Mouse (Mus musculus): ENCODE data around the gene Smpd2.

- TF ChIP-seq CTCF (IDR thresholded peaks at IDR 0.05 in 2 of 3, conservative IDR thresholded peaks at IDR 0.05 in 1 of 3; ENCODE audit: control insufficient read depth in 1 of 3, insufficient read depth in 1 of 3, low read depth in 2 of 3, low read length in 3 of 3, poor library complexity in 1 of 3, severe bottlenecking in 1 of 3) (no peak), MYC (IDR thresholded peaks at IDR 0.05; ENCODE audit: low read depth, low read length) (no peak), POLR2A (IDR thresholded peaks at IDR 0.05; ENCODE audit: control insufficient read depth in 1 of 2, insufficient read depth in 1 of 2, low read depth in 1 of 2, low read length in 2 of 2, poor library complexity in 1 of 2) (no peak), SMC3 (IDR thresholded peaks at IDR 0.05; ENCODE audit: low read depth, low read length) (no peak), BHLHE40 (IDR thresholded peaks at IDR 0.05; ENCODE audit: borderline replicate concordance, low read depth, low read length) (no peak), ZKSCAN1 (IDR thresholded peaks at IDR 0.05; ENCODE audit: low read depth, low read length) (no peak), USF1 (IDR thresholded peaks at IDR 0.05; ENCODE audit: low read depth, low read length) (no peak), HCFC1 (IDR thresholded peaks at IDR 0.05; ENCODE audit: low read depth, low read length) (no peak; the same call in 1 of the 2 replicates), MAFK (IDR thresholded peaks at IDR 0.05; ENCODE audit: borderline replicate concordance, low read depth, low read length) (no peak), POLR2AphosphoS2 (IDR thresholded peaks at IDR 0.05; ENCODE audit: low read length) (no peak)
Measured at GRCm38 (mm10) chr10:41519640-41520409, 29.7 kb upstream of the Smpd2 start.
